ENCODE assay signal across 15 mouse cellular contexts in the genomic region with DNA sequence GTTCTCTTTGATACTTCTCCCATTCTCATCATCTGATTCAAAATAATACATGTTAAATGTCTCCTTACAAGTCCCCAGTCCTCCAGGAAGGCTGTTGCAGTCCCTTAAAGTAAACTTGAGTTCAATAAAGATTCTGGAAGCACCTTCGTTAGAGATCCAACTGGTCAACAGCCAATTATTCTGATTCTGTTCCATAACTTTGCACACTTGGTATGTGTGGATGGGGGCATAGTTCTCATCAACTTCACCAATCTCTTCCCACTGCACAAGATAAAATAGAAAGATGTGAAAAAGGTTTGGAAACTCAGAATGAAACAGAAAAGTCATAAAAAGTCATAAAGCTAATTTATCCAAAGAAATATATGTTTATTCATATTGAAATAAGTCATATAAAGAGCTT.
"Had no signal": no experiment of that assay in that cellular context is flagged by ENCODE, and none has a peak within 500 bp of the region (broad histone marks: within the 10 kb centered on the region; RNA-seq: fewer than 3 reads in every experiment).

No protein-coding gene starts in this region.

- H3K27ac ChIP-seq: neural tube, embryonic 12.5 days; neural tube, embryonic 13.5 days; neural tube, embryonic 15.5 days; stomach, embryonic 15.5 days; stomach, postnatal 0 days had no signal

- DNase-seq: right cerebral cortex, adult 18-20 months; right cerebral cortex, postnatal 14 days; right cerebral cortex, postnatal 25 days; right cerebral cortex, postnatal 4 days; spleen, adult 18-20 months; thymus, adult 18-20 months; thymus, postnatal 14 days; thymus, postnatal 25 days; thymus, postnatal 36 days; thymus, postnatal 4 days had no signal

- H3K4me1 ChIP-seq: neural tube, embryonic 12.5 days; neural tube, embryonic 13.5 days; neural tube, embryonic 15.5 days; stomach, embryonic 15.5 days had no signal

- H3K36me3 ChIP-seq: neural tube, embryonic 12.5 days; neural tube, embryonic 13.5 days; neural tube, embryonic 15.5 days; stomach, embryonic 15.5 days had no signal

- H3K27me3 ChIP-seq: neural tube, embryonic 12.5 days; neural tube, embryonic 13.5 days; neural tube, embryonic 15.5 days; stomach, embryonic 15.5 days had no signal

- H3K4me3 ChIP-seq: neural tube, embryonic 12.5 days; neural tube, embryonic 13.5 days; neural tube, embryonic 15.5 days; stomach, embryonic 15.5 days had no signal
